Comparison of ENCODE assay signal across 10 mouse cellular contexts in the genomic region with DNA sequence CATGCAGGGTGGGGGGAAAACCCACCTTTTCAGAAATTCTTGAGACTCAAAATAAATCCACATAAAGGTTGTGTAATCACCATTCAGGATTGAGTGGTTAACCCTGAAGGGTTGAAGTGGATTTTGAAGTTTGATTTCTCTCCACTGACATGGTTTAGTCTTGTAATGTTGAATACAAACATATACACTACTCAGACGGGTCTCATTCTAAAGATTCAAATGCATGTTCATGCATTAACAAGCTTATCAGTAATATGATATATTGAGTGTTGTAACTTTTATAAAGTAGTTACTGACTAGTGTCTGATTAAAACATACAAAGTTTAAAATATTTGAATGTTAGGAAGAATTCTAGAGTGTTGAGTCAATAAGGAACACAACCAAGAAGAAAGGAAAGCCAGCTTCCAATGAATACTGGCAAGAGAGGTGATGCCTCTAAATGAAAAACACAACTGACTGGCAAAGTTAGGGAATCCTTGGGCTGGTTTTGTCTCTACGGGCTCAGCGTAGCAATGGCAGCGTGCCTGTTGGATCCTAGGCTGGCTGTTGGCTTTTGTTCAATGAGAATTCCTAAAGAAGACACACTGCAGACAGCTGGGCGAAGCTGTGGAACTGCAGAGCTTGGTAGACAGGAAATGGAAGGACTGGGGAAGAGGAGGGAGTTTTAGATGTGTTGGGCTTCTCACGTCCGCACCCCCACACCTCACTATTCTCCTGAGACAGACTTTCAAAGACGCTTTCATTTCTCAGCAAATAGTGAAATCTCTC.
DNase-seq lines count a peak whose midpoint lies in the region; TF ChIP-seq lines count a peak whose summit lies in the region.
"Had no signal": no experiment of that assay in that cellular context is flagged by ENCODE, and none has a peak within 500 bp of the region (broad histone marks: within the 10 kb centered on the region; RNA-seq: fewer than 3 reads in every experiment).

No protein-coding gene starts in this region.

- H3K4me3 ChIP-seq in left cerebral cortex, adult 2 months, result no peak overlapping the region
- H3K4me3 ChIP-seq: limb, embryonic 13.5 days had no signal

- no peak overlapping the region for H3K27ac ChIP-seq in left cerebral cortex, adult 2 months
- H3K27ac ChIP-seq: hindbrain, embryonic 14.5 days; limb, embryonic 13.5 days had no signal

- DNase-seq in cerebellum, postnatal 10 days, result peak; percentile 51 to 68
- no peak for DNase-seq in cerebellum, adult 11 months
- DNase-seq in left cerebral cortex, postnatal 10 days (ENCODE audit: extremely low spot score in 1 of 2, low spot score in 2 of 2), result peak; percentile 34 to 57
- DNase-seq in left cerebral cortex, adult 2 months (ENCODE audit: extremely low spot score in 1 of 2, low spot score in 2 of 2), result no peak
- DNase-seq in heart, postnatal 25 days (ENCODE audit: low spot score), result peak; percentile 15
- peak; percentile 10 for DNase-seq in right cerebral cortex, postnatal 14 days
- DNase-seq in embryo, embryonic 10 days (ENCODE audit: low spot score), result no peak
- DNase-seq in thymus, postnatal 10 days (ENCODE audit: low spot score in 2 of 2), result no peak

- TF ChIP-seq CTCF in left cerebral cortex, adult 2 months (IDR thresholded peaks at IDR 0.05), result no peak

- intact Hi-C loops in left cerebral cortex, postnatal 10 days (cut with DNase I), result no loop called here
- intact Hi-C loops in left cerebral cortex, adult 2 months (cut with DNase I), result no loop called here
- intact Hi-C loops in heart, postnatal 25 days (cut with DNase I), result no loop called here

Comparison
In these comparisons a context has a peak if more than half of its experiments do, and no peak if none do; other contexts are left out.
1. DNase-seq: peak in cerebellum, postnatal 10 days (2 of 2), left cerebral cortex, postnatal 10 days (2 of 2), heart, postnatal 25 days (single experiment) and right cerebral cortex, postnatal 14 days (single experiment); none in cerebellum, adult 11 months (single experiment), left cerebral cortex, adult 2 months (0 of 2), embryo, embryonic 10 days (single experiment) and thymus, postnatal 10 days (0 of 2).